Mouse (Mus musculus) embryonic facial prominence, embryonic 11.5 days (tissue): ENCODE data around the gene Nfix. TPM values are rescaled to one million over a fixed set of nuclear protein-coding genes. Genes with fewer than 3 reads are reported as not detected.

ENCODE experiments used
- ATAC-seq: fragments of 200-750 bp; cut with Nextera tagmentation; replicated peaks from 2 replicates; pipeline ENCODE4 v1.8.0; 2017; ENCODE audit warnings: low read depth; ENCODE audit not compliant: insufficient number of reproducible peaks, low FRiP score, low TSS enrichment
- DNase-seq: peaks from one replicate; pipeline ENCODE4 v3.0.0-alpha.2; 2015; ENCODE audit warnings: low spot score
- H3K27ac ChIP-seq: fragments of 300-500 bp; sonication (generic); replicated peaks from 2 replicates; pipeline ENCODE4 v1.5.1; 2014; ENCODE audit warnings: mild to moderate bottlenecking, low read depth, low read length, control low read depth
- H3K27me3 ChIP-seq: fragments of 300-500 bp; sonication (generic); 2 replicates; pipeline ENCODE4 v1.6.1; 2014; ENCODE audit warnings: mild to moderate bottlenecking, low read length, moderate library complexity, mixed read lengths; ENCODE audit not compliant: control insufficient read depth, insufficient read depth
- H3K36me3 ChIP-seq: fragments of 300-500 bp; sonication (generic); replicated peaks from 2 replicates; pipeline ENCODE4 v1.6.1; 2014; ENCODE audit warnings: low read depth, mild to moderate bottlenecking, low read length, moderate library complexity, mixed read lengths; ENCODE audit not compliant: control insufficient read depth, insufficient read depth
- H3K4me1 ChIP-seq: fragments of 300-500 bp; sonication (generic); 2 replicates; pipeline ENCODE4 v1.6.1; 2014; ENCODE audit warnings: low read length, mixed read lengths; ENCODE audit not compliant: control insufficient read depth, insufficient read depth
- H3K4me2 ChIP-seq: fragments of 300-500 bp; sonication (generic); 2 replicates; pipeline ENCODE4 v1.6.1; 2014; ENCODE audit warnings: low read depth, mild to moderate bottlenecking, control low read depth, low read length, moderate library complexity
- H3K4me3 ChIP-seq: fragments of 300-500 bp; sonication (generic); 2 replicates; pipeline ENCODE4 v1.5.1; 2014; ENCODE audit warnings: low read depth, low read length, control low read depth
- H3K9ac ChIP-seq: fragments of 300-500 bp; sonication (generic); replicated peaks from 2 replicates; pipeline ENCODE4 v1.6.1; 2014; ENCODE audit warnings: mild to moderate bottlenecking, control low read depth, low read length
- H3K9me3 ChIP-seq: fragments of 300-500 bp; sonication (generic); replicated peaks from 2 replicates; pipeline ENCODE4 v1.6.1; 2016; ENCODE audit warnings: mild to moderate bottlenecking, low read length, inconsistent platforms, mixed read lengths; ENCODE audit not compliant: control insufficient read depth
- WGBS: fragments of 180-500 bp; shearing (Covaris S2); extraction: QIAGEN DNeasy Blood & Tissue Kit; methylation state at CpG from one replicate; pipeline ENCODE4 v1.1.7; 2014; 5-methylcytosine and 5-hydroxymethylcytosine counted together
- polyA plus RNA-seq: library from polyadenylated mRNA; unstranded; fragments of >200 nt; fragmentation: Nextera tagmentation; extraction: Ambion mirVana; gene quantifications from 2 replicates; pipeline ENCODE4 v1.2.1, GENCODE M21; 2014

The Nfix gene
- polyA plus RNA-seq, 1 experiment from 2014 or later = 6.8 TPM

GRCm38 (mm10) chr8:84783919-84784581 lies 16.1 kb downstream of the Nfix start:
- Histone ChIP-seq H3K4me2 (no peak overlapping the region; the same call in 1 of the 2 replicates), H3K9me3 (no peaks in the 10 kb centered on the region), H3K9ac (no peak overlapping the region)

GRCm38 (mm10) chr8:84783198-84783918 lies 16.8 kb downstream of the Nfix start:
- no peak overlapping the region for H3K27ac ChIP-seq
- H3K9me3 ChIP-seq = no peaks in the 10 kb centered on the region
- 3% methylated on average over 11 of the region's 11 CpGs for WGBS
- DNase-seq = no peak
- ATAC-seq = no peak
- H3K36me3 ChIP-seq = no peaks in the 10 kb centered on the region
- H3K4me3 ChIP-seq = no peak overlapping the region
- H3K4me1 ChIP-seq = peaks cover 2% of the 10 kb centered on the region
- H3K27me3 ChIP-seq = peaks cover 83% of the 10 kb centered on the region
- H3K9ac ChIP-seq = no peak overlapping the region
- H3K4me2 ChIP-seq = no peak overlapping the region

More at GRCm38 (mm10) chr8:84783919-84784581, 16.1 kb downstream of the Nfix start:
- Histone ChIP-seq H3K4me1 (peaks cover 2% of the 10 kb centered on the region), H3K27me3 (peaks cover 82% of the 10 kb centered on the region), H3K4me3 (no peak overlapping the region), H3K27ac (no peak overlapping the region), H3K36me3 (no peaks in the 10 kb centered on the region)
- ATAC-seq = no peak
- WGBS = under 1% methylated on average over 33 of the region's 33 CpGs
- no peak for DNase-seq

- Histone ChIP-seq H3K27me3 (peaks cover 83% of the 10 kb centered on the region), H3K9ac (no peak overlapping the region), H3K36me3 (no peaks in the 10 kb centered on the region), H3K4me1 (peaks cover 2% of the 10 kb centered on the region), H3K9me3 (no peaks in the 10 kb centered on the region), H3K4me3 (no peak overlapping the region), H3K4me2 (no peak overlapping the region), H3K27ac (no peak overlapping the region)
- WGBS = 3% methylated on average over 10 of the region's 10 CpGs
- no peak for DNase-seq
- ATAC-seq = no peak
Observed at GRCm38 (mm10) chr8:84782680-84783079, 17.5 kb downstream of the Nfix start.

- DNase-seq (no peak), ATAC-seq (no peak)
- 0% methylated on average over 5 of the region's 5 CpGs for WGBS
- H3K4me3 ChIP-seq = no peak overlapping the region
- peaks cover 2% of the 10 kb centered on the region for H3K4me1 ChIP-seq
- no peak overlapping the region for H3K9ac ChIP-seq
- peaks cover 82% of the 10 kb centered on the region for H3K27me3 ChIP-seq
- no peak overlapping the region for H3K4me2 ChIP-seq
- H3K9me3 ChIP-seq = no peaks in the 10 kb centered on the region
- H3K27ac ChIP-seq = no peak overlapping the region
- H3K36me3 ChIP-seq = no peaks in the 10 kb centered on the region
Observed at GRCm38 (mm10) chr8:84781686-84782505, 18.2 kb downstream of the Nfix start.

GRCm38 (mm10) chr8:84780949-84781680 lies 19.0 kb downstream of the Nfix start:
- H3K4me2 ChIP-seq = no peak overlapping the region
- no peaks in the 10 kb centered on the region for H3K9me3 ChIP-seq
- no peaks in the 10 kb centered on the region for H3K36me3 ChIP-seq
- no peak for DNase-seq
- no peak for ATAC-seq
- 1% methylated on average over 6 of the region's 6 CpGs for WGBS
- H3K27me3 ChIP-seq = peaks cover 82% of the 10 kb centered on the region
- H3K27ac ChIP-seq = no peak overlapping the region
- no peak overlapping the region for H3K4me3 ChIP-seq
- H3K9ac ChIP-seq = no peak overlapping the region
- peaks cover 2% of the 10 kb centered on the region for H3K4me1 ChIP-seq

- Histone ChIP-seq H3K9ac (no peak overlapping the region), H3K9me3 (no peaks in the 10 kb centered on the region), H3K4me3 (no peak overlapping the region), H3K36me3 (no peaks in the 10 kb centered on the region), H3K4me1 (peaks cover 2% of the 10 kb centered on the region), H3K27me3 (peaks cover 83% of the 10 kb centered on the region), H3K27ac (no peak overlapping the region), H3K4me2 (no peak overlapping the region)
- ATAC-seq (no peak), DNase-seq (no peak)
- WGBS = 2% methylated on average over 13 of the region's 13 CpGs
Observed at GRCm38 (mm10) chr8:84780225-84780555, 20.0 kb downstream of the Nfix start.

GRCm38 (mm10) chr8:84779519-84780224 lies 20.5 kb downstream of the Nfix start:
- no peaks in the 10 kb centered on the region for H3K36me3 ChIP-seq
- no peak overlapping the region for H3K9ac ChIP-seq
- no peak for DNase-seq
- WGBS = under 1% methylated on average over 19 of the region's 19 CpGs
- no peak overlapping the region for H3K4me2 ChIP-seq
- H3K27ac ChIP-seq = no peak overlapping the region
- H3K27me3 ChIP-seq = peaks cover 81% of the 10 kb centered on the region
- H3K4me1 ChIP-seq = peaks cover 2% of the 10 kb centered on the region
- ATAC-seq = no peak
- no peaks in the 10 kb centered on the region for H3K9me3 ChIP-seq
- no peak overlapping the region for H3K4me3 ChIP-seq
